Mouse (Mus musculus): ENCODE results near the gene Thy1.

Gene Thy1

DNA sequence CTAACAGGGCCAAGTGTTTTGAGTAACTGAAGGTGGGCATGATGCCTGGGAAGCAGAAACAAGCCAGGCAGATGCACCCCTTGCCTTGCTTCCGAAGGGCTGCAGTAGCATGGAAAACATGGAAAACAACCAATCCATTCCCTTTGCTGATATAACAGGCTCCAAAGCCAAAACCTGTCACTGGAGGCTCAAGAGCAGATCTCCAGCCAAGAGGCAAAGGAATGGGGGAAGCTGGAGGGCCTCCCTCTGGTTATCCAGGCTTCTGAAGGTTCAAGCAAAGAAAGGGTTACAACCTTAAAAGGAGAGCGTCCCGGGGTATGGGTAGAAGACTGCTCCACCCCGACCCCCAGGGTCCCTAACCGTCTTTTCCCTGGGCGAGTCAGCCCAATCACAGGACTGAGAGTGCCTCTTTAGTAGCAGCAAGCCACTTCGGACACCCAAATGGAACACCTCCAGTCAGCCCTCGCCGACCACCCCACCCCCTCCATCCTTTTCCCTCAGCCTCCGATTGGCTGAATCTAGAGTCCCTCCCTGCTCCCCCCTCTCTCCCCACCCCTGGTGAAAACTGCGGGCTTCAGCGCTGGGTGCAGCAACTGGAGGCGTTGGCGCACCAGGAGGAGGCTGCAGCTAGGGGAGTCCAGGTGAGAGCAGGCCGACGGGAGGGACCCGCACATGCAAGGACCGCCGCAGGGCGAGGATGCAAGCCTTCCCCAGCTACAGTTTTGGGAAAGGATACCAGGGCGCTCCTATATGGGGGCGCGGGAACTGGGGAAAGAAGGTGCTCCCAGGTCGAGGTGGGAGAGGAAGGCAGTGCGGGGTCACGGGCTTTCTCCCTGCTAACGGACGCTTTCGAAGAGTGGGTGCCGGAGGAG is at the start of gene Thy1:
Gene Thy1, plus strand, starts transcription at position 549 of the 872 bp plus-strand sequence.
- CTCF ChIA-PET = interaction anchor here (0.6 to 1.1 kb wide), 2 partner anchors 11 to 121 kb away, joined by 3 to 4 read pairs; no protein-coding TSS in a partner anchor

DNA sequence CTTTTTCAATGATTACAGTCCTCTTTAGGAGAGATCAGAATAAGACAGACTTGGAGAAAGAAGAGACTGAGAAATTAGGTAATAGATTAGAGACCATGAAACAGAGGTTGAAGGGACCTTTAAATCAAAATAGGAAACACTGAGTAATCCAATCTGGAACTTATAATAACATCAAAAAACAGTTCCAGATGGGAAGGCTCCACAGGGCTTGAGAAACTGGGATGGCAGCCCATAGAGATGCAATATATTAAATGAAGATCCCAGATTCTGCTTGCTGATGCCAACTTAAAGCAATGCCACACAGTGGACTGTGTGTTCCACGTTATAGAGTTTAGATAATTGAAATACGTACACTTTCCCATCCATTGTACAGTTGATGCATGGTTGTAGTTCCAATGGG is 45.5 kb upstream of the Thy1 start:
- CTCF ChIA-PET = no interaction called here

DNA sequence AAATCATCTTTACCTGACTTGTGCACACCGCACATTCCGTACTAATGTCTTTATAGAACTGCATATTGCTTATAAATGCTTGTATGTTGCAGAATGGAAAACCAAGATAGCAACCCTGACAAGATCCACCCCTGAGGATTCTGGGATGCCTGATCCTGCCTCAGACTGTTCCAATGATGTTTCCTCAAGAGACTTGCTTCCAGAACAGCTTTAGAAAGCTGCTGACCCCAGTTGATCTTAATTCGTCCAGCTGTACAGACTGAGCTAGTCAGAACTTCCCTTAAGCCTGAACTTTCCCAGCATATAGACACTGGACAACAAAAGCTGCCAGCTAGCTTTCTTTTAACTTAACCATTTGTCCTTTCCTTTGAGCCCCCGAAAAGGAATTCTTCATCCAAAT is 44.3 kb upstream of the Thy1 start:
- CTCF ChIA-PET = no interaction called here

DNA sequence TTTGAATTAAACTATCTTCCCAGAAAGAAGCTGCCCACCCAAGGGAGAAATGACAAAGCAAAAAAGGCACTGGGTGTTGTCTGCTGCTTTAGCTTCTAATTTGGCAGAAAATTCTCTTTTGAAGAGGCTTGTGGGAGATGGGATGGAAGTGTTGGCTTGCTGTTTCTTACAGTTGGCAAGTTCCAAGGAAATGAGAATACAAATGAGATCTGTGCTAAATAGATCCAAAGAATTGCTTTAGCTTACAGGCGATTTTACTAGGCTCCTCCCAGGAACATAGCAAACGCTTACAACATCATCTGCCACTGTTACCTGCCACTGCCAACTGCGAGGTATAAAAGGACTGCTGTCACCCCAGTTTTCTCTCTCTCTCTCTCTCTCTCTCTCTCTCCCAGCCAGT is 38.8 kb upstream of the Thy1 start:
- CTCF ChIA-PET = interaction anchor here (0.6 kb wide), 1 partner anchor 63 kb away, joined by 5 read pairs; no protein-coding TSS in a partner anchor

DNA sequence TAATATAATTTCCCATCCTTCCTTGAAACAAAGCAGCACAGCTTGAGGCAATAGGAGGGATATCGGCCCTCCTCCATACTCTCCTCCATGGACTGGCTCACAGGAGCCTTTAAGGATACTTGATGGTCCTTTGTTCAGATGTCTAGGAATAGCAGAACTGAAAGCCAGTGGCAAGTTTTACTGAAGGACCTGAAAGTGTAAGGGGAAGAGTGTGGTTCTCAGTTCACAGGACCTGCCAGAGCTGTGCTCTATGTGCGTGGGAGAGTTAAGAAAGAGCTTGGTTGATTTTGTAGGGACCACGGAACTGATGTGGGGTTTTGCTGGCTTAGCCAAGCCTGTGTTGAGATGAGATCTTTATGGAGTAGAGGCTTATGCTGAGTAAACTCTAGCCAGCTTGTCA is 37.9 kb upstream of the Thy1 start:
- CTCF ChIA-PET = no interaction called here

DNA sequence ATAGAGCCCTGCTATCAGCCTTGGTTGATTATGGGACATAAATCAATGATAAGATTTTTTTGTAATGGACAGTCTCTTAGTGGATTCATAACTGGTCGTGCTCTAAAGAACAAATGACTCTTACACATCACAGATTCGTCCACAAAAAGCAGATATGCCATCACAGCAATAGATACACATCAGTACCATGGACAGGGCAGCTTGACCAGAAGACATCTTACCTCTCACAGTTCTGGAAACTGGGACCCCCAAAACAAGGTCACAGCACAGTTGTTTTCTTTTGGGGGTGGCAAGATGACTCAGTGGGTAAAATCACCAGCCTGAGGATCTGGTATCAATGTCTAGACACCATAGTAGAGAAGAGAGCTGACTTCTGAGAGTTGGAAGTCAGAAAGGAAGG is 35.9 kb upstream of the Thy1 start:
- CTCF ChIA-PET = no interaction called here

DNA sequence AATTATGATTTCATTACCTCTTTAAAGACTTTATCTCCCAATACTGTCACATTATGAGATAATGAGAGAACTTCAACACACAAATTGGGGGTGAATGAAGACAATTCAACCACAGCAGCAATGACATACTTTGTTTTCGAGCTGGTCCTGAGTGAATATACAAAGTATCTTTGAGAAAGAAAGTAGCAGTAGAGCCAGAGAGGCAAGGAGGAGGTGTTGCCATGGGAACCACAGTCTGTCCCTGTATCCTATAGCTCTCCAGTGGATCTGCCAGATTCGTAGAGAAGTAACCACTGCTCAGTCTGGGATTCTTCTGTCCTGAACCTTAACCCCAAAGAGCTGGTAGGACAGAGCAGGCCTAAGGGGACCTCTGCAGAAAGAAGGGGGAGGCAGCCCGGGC is 35.2 kb upstream of the Thy1 start:
- CTCF ChIA-PET = no interaction called here

DNA sequence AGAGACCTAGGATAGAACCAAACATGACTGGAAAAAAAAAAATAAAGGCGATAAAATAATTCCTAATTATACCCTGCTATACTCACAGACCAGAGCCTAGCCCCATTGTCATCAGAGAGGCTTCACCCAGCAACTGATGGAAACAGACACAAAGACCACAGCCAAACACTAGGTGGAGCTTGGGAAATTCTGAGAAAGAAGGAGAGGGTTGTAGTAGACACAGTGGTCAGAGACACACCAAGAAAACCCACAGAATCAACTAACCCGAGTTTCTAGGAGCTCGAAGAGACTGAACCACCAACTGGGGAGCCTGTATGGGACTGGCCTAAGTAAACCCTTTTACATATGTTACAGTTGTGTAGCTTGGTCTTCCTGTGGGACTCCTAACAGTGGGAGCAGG is 32.3 kb upstream of the Thy1 start:
- CTCF ChIA-PET = no interaction called here

DNA sequence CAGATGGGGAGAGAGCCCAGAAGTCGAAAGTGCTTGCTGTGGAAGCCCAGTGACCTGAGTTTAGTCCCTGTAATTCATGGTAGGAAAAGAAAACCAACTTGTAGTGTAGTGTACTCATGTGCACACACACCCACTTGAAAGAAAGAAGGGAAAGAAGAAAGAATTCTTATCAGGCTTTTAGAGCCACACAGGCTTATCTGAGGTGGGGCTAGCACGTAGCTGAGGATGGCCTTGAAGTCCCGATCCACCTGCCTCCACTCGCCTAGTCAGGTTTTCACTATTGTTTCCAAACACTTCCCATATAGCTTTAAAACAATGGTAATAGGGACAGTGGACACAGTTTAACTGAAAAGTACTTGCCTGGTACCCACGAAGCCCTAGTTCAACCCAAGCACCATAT is 31.5 kb upstream of the Thy1 start:
- CTCF ChIA-PET = no interaction called here

DNA sequence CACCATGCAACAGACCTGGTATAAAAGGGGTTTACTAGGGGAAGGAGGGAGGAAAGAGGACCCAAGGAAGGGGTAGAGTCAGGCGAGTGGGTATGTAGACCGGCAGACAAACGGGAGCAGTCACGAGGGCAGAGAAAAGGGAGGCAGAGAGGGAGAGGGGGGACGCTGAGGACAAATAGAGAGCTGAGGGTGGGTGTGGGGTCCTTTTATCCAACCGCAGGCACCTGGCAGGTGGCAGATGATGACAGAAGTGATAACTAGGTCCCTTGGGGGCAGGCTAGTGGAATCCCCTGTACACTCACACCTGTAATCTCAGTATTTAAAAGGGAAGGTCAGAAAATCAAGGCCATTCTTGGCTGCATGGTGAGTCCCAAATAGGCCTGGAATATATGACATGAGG is 31.0 kb upstream of the Thy1 start:
- CTCF ChIA-PET = no interaction called here

DNA sequence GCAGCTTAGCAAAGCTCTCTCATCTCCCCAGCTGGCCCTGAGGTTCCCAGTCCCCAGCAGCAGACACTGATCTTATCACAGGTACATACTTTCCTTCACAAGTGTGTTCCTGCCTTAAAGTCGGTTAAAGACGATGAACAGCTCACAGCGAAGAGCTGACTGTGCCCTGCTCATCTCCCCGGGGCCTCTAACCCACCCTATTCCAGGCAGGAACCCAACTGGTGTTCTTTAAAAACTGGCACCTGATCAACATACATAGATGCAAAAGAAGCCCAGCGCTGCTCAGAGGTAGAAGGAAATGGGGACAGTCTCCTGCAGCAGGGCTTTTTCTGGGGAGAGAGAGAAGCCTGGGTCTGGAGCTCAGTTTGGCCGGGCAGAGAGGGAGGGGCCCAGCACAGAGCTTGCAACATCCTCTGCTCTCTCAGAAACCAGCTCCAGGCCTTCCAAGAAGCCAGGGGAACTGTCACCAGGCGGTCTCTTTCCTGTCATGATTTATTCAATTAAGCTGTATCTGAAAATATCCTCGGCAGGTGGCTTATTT is 30.4 kb upstream of the Thy1 start:
- CTCF ChIA-PET = no interaction called here

DNA sequence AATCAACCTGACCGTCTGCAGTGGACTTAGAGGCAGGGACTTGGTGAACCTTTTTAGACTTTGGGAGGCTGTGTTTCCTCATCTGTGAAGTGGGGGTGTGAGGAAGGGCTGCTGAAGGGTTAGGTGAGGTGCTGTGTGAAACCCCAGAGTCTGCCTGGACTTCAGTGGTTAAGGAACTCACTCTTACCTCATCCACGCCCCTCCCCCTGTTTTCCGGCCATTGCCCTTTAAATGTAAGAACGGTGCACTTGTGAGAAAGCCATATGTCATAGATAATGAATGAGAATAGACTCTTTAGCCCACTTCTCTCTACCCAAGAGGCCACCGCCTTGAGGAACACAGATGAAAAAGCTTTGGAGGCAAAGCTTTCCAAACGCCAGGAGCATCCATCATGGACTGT is 29.4 kb upstream of the Thy1 start:
- CTCF ChIA-PET = no interaction called here

DNA sequence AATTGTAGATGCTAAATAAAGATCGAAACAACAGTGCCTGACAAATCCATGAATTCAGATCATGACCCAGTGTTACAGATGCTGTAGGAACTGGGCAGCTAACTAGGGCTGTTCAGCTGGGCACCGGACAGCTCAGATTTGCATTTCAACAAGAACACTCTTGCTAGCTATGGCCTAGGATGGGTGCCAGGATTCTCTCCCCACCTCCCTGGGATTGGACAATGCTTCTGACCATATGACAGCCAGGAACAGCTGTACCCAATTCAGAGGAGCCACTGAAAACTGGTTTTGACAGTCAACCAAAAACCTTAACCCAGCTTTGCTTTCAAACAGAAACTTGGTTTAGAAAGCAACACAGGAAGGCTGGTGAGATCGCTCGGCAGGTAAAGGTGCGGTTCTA is 26.9 kb upstream of the Thy1 start:
- CTCF ChIA-PET = no interaction called here

DNA sequence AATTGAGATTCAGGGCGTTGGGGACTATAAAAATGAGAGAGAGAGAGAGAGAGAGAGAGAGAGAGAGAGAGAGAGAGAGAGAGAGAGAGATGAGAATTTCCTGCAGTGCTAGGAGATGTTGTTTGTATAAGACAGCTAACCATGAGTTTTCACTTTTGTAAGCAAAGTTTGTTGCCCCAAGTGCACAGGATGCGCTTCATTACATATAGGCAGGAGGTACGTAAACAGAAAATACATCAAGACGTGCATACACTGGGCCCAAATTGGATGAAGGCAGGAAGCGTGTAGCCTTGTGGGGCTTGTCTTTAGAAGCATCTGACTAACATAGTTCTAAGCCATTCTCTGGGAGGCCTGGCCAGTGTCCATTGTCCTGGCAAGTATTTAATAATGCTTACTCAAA is 25.3 kb upstream of the Thy1 start:
- CTCF ChIA-PET = no interaction called here

DNA sequence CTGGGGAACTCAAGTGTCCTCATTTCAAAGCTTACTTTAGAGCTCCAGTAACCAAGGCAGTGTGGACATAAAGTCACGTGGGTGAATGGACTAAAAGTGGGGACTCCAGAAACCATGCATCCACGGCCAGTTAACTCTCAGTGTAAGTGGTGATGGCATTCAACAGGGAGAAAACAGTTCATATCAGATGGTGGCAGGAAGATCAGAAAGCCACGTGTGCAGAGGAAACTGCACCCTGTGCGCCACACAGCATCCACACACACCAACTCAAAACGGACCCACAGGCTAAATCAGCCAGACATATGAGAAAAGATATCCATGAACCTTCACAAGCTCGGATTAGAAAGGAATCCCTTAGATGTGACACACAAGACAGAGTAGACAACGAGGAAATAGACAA is 23.2 kb upstream of the Thy1 start:
- CTCF ChIA-PET = no interaction called here

DNA sequence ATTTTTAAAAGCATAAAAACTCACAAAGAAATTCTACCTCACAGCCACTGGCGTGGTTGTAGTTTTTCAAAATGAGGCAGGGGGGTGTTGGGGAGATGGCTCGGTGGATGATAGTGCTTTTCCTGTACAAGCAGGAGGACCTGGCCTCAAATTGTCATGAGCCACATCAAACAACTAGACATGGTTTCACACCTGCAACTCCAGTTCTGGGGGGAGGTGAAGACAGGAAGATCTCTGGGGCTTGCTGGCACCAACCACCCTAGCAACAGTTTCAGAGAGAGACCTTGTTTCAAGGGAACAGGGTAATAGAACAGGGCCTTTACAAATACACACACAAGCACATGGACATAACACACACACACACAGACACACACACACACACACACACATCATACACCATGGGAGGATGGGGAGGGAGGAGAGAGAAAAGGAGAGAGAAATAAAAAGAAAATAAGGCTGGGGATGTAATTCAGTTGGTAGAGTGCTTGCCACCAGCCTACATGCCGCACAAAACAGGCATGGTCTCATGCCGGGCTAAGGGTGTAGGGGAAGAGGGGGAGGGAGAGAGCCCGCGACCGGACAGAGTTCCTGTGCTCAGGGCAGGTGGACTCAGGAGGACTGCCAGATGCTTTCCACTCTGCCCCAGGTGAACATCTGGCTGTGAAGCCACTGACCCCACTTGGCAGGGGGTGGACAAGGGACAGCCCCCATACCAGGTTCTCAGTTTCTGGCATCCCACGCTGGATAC is 20.9 kb upstream of the Thy1 start:
- CTCF ChIA-PET = no interaction called here

DNA sequence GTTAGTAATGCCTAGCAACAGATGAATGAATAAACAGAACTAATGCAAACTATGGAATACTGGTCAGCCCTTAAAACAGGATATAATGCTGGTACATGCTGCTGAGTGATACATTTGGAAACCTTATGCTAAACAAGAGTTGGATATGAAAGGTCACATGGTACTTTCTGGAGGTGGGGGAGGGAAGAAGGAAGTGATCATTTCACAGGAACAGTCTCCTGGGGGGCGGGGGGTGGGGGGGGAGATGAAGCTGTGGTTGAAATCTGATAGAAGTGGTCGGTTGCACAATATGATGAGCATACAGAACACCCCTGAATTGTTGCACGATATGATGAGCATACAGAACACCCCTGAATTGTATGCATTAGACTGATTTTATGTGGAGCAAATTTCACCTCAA is 19.1 kb upstream of the Thy1 start:
- CTCF ChIA-PET = no interaction called here

DNA sequence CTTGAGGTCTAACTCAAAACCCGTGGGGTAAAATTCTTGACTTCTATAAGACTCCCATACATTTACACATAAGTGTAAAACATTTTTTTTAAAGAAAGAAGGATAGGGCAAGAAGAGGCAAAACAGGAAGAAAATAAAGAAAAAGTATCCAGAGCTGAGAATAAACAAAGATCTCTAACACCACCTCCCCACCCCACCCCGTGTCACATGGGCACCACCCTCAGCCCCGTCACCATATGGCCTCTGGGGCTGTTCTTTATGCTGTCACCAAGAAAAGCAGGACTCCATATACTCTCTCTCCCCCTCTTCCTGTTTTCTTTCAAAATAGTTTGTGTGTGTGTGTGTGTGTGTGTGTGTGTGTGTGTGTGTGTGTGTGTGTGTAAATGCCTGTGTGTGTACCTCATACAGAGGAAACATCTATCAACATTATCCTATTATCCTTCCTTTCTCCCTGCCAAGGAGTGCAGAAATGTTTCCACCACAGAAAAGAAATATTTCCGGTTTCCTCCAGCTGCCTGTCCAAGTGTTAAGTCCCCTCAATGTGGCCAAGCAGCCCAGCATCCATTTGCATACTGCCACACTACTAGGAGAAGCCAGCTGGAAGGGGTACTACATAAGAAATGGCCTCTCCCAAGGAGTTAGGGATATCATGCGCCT is 13.5 kb upstream of the Thy1 start:
- CTCF ChIA-PET = no interaction called here

DNA sequence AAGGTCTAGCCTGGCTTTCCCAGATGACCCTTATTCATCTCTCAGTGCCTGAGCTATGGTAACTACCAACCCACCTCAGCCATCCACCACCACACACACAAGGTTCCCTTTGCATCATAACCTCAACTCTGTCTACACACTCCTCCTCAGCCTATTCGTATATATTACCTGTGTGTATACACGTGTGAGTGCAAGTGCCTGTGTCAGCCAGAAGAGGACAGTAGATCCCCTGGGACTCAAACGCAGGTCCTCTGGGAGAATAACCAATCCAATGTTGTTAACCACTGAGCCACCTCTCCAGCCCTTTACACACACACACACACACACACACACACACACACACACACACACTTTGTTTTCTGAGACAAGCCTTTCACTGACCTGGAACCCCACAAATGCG is 12.5 kb upstream of the Thy1 start:
- CTCF ChIA-PET = no interaction called here

DNA sequence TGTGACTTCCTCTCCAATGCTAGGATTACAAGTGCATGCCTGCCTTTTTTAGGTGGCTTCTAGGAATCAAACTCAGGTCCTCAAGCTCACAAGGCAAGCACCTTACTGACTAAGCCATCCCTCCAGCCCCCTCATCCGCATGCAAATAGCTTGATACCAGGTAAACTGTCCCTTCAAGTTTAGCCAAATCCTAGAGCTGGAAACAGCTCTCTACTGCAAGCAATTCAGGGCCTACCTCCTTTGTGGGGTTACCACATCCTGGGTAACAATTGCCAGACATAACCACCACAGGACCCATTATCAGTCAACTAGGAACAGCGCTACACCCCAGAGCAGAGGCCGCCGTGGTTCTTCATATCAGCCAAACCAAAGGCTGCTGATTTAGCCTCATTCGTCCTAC is 12.1 kb upstream of the Thy1 start:
- CTCF ChIA-PET = no interaction called here

DNA sequence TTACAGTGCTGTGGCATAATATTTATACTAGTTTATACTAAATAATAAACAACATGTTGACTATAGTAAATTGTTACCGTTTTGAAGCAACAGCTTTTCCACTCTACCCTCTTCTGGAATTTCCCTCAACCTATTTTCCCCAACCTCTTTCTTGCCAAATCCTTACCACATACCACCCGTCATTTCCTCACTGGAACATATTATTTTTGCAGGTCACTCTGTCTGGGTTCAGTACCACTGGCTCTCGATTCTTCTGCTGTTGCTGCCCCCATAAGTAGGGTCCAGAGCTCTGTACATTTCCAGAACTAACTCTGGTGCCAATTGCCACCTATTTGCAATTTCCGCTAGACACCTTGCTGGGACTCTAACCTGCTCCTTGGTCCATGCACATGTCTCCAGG is 11.2 kb upstream of the Thy1 start:
- CTCF ChIA-PET = interaction anchor here (0.7 kb wide), 1 partner anchor 12 kb away, joined by 4 read pairs; the partner anchor contains the start of gene Thy1

DNA sequence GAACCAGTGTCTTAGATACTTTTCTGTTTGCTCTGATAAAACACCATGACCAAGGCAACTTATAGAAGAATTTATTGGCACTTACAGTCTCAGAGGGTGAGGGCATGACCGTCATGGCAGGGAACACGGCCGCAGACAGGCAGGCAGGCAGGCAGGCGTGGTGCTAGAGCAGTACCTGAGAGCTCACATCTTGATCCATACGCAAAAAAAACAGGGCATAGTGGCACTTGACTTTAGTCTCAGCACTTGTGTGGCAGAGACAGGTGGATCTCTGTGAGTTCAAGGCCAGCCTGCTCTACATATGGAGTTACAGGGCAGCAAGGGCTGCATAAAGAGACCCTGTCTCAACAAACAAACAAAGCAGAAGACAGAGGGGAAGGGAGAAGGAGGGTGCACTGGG is 9.9 kb upstream of the Thy1 start:
- CTCF ChIA-PET = no interaction called here
